Mouse (Mus musculus) lung, adult 10 weeks (tissue): ENCODE results near the gene Samt4. TPM values are rescaled to one million over a fixed set of nuclear protein-coding genes. Genes with fewer than 3 reads are reported as not detected.

ENCODE experiments used
- polyA plus RNA-seq: library from polyadenylated mRNA; stranded (reverse); fragments of 350-450 nt; fragmentation: Illumina TruSeq; extraction: RNeasy Lipid Tissue Mini Kit (QIAGEN cat#74804); gene quantifications from one replicate; pipeline ENCODE4 v1.2.3, GENCODE M21; 2014; ENCODE audit warnings: low read depth, low replicate concordance; ENCODE audit not compliant: insufficient read depth

Samt4 gene
- not detected for polyA plus RNA-seq

DNA sequence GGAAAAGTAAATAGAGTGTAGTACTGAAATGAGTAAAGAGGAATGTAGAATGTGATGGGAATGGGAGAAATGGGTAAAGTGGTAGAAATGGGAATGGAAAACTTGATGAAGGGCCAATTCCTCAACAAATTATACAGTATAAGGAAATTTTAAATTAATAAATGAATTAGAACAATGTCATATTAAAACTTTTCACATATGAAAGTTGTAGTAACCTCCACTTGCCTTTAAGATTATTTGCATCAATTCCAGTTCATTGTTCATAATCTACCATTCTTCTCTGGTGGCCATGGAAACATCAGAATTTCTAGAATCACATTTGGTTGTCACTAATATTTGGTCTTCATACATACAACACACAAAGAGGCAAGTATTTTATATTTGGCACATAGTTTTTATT is at the start of gene Samt4:
Gene Samt4 (plus strand): TSS at position 301 of the 400 bp plus-strand sequence.

Other genes starting within 250 kb of the Samt4 start
- gene 4930524N10Rik, start 138.6 kb upstream of the Samt4 start, polyA plus RNA-seq: not detected
- gene Samt2, start 97.4 kb downstream of the Samt4 start, polyA plus RNA-seq: not detected